19 mouse cellular contexts compared by ENCODE assay signal in the genomic region with DNA sequence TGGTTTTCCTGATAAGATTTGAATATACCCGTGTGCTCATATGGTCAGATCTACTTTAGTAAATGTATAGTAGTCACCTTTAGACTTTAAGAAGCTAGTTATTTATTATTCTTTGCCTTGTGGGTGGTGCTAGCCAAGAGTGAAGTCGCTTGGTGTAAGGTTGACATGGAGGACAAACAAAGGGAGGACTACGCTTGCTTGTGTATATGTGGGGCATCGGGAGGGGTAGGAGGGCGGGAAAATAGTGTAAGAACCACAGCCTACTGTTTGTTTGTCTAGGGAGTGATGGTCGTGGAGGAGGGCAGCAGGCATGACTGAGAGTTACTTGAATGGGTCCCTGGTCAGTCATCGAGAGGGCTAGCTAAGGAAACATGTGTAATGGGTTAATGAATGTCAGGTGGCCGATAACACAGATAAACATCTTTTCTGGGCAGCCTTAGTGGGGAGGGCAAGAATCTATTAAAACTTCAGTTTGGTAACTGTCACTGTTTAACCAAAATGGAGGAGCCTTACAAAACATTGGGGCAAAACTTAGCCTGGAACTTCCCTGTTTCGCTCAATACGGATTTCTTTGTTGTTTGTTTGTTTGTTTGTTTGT. TPM values are rescaled to one million over a fixed set of nuclear protein-coding genes. Genes with fewer than 3 reads are reported as not detected.
DNase-seq lines count a peak whose midpoint lies in the region; ATAC-seq and TF ChIP-seq lines count a peak whose summit lies in the region.
"Had no signal": no experiment of that assay in that cellular context is flagged by ENCODE, and none has a peak within 500 bp of the region (broad histone marks: within the 10 kb centered on the region; RNA-seq: fewer than 3 reads in every experiment).

No protein-coding gene starts in this region.

- H3K4me1 ChIP-seq in intestine, embryonic 14.5 days (replicated peaks; ENCODE audit: control insufficient read depth, insufficient read depth, low read length): peaks cover 6% of the 10 kb centered on the region; the same call in 1 of the 2 replicates
- H3K4me1 ChIP-seq in liver, postnatal 0 days (ENCODE audit: insufficient read depth): peaks cover 26% of the 10 kb centered on the region

- no peak overlapping the region for H3K4me2 ChIP-seq in intestine, embryonic 14.5 days (ENCODE audit: low read length)
- H3K4me2 ChIP-seq in liver, postnatal 0 days (ENCODE audit: low read depth, low read length): peak overlapping the region; percentile 11
- H3K4me2 ChIP-seq: heart, embryonic 12.5 days; limb, embryonic 13.5 days; midbrain, embryonic 15.5 days had no signal

- H3K9ac ChIP-seq in intestine, embryonic 14.5 days (ENCODE audit: low read length): no peak overlapping the region
- no peak overlapping the region for H3K9ac ChIP-seq in liver, postnatal 0 days (replicated peaks)
- H3K9ac ChIP-seq: forebrain, postnatal 0 days; heart, embryonic 12.5 days; limb, embryonic 13.5 days; midbrain, embryonic 15.5 days had no signal

- no peak overlapping the region for H3K4me3 ChIP-seq in intestine, embryonic 14.5 days (ENCODE audit: low read depth, low read length)
- no peak overlapping the region for H3K4me3 ChIP-seq in liver, postnatal 0 days (ENCODE audit: low read depth, low read length)
- H3K4me3 ChIP-seq: heart, embryonic 12.5 days; limb, embryonic 13.5 days; midbrain, embryonic 15.5 days had no signal

- TF ChIP-seq CTCF in liver, postnatal 0 days (IDR thresholded peaks at IDR 0.05; ENCODE audit: low read depth): no peak

- no peaks in the 10 kb centered on the region for H3K9me3 ChIP-seq in intestine, embryonic 14.5 days (ENCODE audit: control insufficient read depth, low read length)
- H3K9me3 ChIP-seq in liver, postnatal 0 days (ENCODE audit: low read length): no peaks in the 10 kb centered on the region
- H3K9me3 ChIP-seq: heart, embryonic 12.5 days; limb, embryonic 13.5 days; midbrain, embryonic 15.5 days had no signal

- ATAC-seq in intestine, embryonic 14.5 days (replicated peaks; ENCODE audit: low FRiP score, low TSS enrichment, low read depth): no peak
- no peak for ATAC-seq in liver, postnatal 0 days
- ATAC-seq: activated CD4-positive, CD25-positive, alpha-beta regulatory T cell, adult 4 months; forebrain, postnatal 0 days; midbrain, embryonic 15.5 days had no signal

- no peak overlapping the region for H3K27ac ChIP-seq in intestine, embryonic 14.5 days (ENCODE audit: low read depth)
- H3K27ac ChIP-seq in liver, postnatal 0 days (ENCODE audit: low read depth): peak overlapping the region; percentile 69
- H3K27ac ChIP-seq: limb, embryonic 13.5 days; midbrain, embryonic 15.5 days had no signal

- DNase-seq in retina, postnatal 1 day: peak; percentile 31
- DNase-seq in retina, embryonic 14.5 days (ENCODE audit: low spot score): no peak
- peak; percentile 49 for DNase-seq in intestine, embryonic 14.5 days (ENCODE audit: low spot score)
- DNase-seq in liver, postnatal 0 days: no peak
- no peak for DNase-seq in B cell, adult 2 months
- no peak for DNase-seq in adipocyte (ENCODE audit: low spot score)
- DNase-seq in lung, postnatal 10 days: no peak
- DNase-seq: cerebellum, adult 11-12 months; embryo, embryonic 11 days; forebrain, postnatal 0 days; gastrocnemius, postnatal 10 days; heart, postnatal 4 days; kidney, postnatal 10 days; layer of hippocampus, adult 9-11 months; right cerebral cortex, postnatal 14 days had no signal

- H3K27me3 ChIP-seq in intestine, embryonic 14.5 days (replicated peaks; ENCODE audit: control insufficient read depth, insufficient read depth, low read length): no peaks in the 10 kb centered on the region
- no peaks in the 10 kb centered on the region for H3K27me3 ChIP-seq in liver, postnatal 0 days (ENCODE audit: insufficient read depth, low read length)

- H3K36me3 ChIP-seq in intestine, embryonic 14.5 days (ENCODE audit: control insufficient read depth, insufficient read depth, low read length): no peaks in the 10 kb centered on the region
- H3K36me3 ChIP-seq in liver, postnatal 0 days (replicated peaks; ENCODE audit: insufficient read depth, low read length): no peaks in the 10 kb centered on the region
- H3K36me3 ChIP-seq: heart, embryonic 12.5 days; limb, embryonic 13.5 days; midbrain, embryonic 15.5 days had no signal

- no peak for TF ChIP-seq EP300 in liver, postnatal 0 days (IDR thresholded peaks at IDR 0.05; ENCODE audit: low read depth)

- 45% methylated on average over 10 of the region's 10 CpGs for WGBS in intestine, embryonic 14.5 days
- 37% methylated on average over 10 of the region's 10 CpGs for WGBS in liver, postnatal 0 days (ENCODE audit: insufficient replicate concordance)

RNA-seq across cellular contexts. Expression of a gene that starts 37.3 kb away (rescaled TPM):
- polyA plus RNA-seq in intestine, embryonic 14.5 days (2014; fragmentation: Nextera tagmentation; extraction: Ambion mirVana): 26.7 and 27.6 TPM in 2 replicates
- 7.9 and 9.0 TPM in 2 replicates for polyA plus RNA-seq in liver, postnatal 0 days (2015; fragmentation: Nextera tagmentation; extraction: Ambion mirVana)

Comparison
In these comparisons a context has a peak if more than half of its experiments do, and no peak if none do; other contexts are left out.
1. DNase-seq: peak in retina, postnatal 1 day (single experiment) and intestine, embryonic 14.5 days (single experiment); none in retina, embryonic 14.5 days (single experiment), liver, postnatal 0 days (single experiment), B cell, adult 2 months (0 of 2), adipocyte (single experiment) and lung, postnatal 10 days (single experiment).